Mouse (Mus musculus): ENCODE data around the gene Smad6. TPM values are rescaled to one million over a fixed set of nuclear protein-coding genes. Genes with fewer than 3 reads are reported as not detected.

Gene Smad6
- total and polyA plus RNA-seq, 3 experiments: 0.44 to 1.6 (median 0.98) TPM

DNA sequence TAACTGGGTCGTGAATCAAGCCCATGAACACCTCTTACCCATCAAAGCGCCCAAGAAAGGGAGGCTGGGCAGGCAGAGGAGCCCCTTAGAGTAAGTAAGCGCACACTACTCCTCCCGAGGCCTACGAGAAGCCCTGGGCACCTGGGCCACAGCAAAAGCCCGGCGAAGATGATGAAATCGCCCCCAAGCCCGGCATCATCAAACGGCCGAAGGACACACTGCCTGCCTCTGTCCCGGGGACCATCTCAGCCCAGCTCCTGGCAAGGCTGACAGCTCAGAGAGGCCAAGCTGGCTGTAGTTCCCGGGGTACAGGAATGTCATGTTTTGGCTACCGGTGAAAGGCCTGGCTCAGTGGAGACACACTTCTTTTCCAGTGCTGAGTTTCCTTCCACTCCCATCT, 23.8 kb downstream of the Smad6 start:
- DNase-seq (ENCODE audit: low spot score): no peak
- no peak overlapping the region for H3K4me3 ChIP-seq (ENCODE audit: low read depth, low read length)
- H3K9me3 ChIP-seq (replicated peaks): no peaks in the 10 kb centered on the region
- H3K36me3 ChIP-seq (replicated peaks): no peaks in the 10 kb centered on the region
- peaks cover 23% of the 10 kb centered on the region for H3K27me3 ChIP-seq (ENCODE audit: insufficient read depth, low read length)
- no peaks in the 10 kb centered on the region for H3K4me1 ChIP-seq (ENCODE audit: insufficient read depth, low read depth, low read length)
- TF ChIP-seq CTCF (IDR thresholded peaks at IDR 0.05; ENCODE audit: low read depth, low read length): no peak
- no peak for TF ChIP-seq GATA2 (IDR thresholded peaks at IDR 0.05; ENCODE audit: borderline replicate concordance, low read depth, low read length)
- no peak for TF ChIP-seq TAL1 (conservative IDR thresholded peaks at IDR 0.05; ENCODE audit: low read depth, low read length)
- no peak for TF ChIP-seq GATA1 (IDR thresholded peaks at IDR 0.05; ENCODE audit: borderline replicate concordance, low read length)
- no peak for TF ChIP-seq POLR2AphosphoS5 (IDR thresholded peaks at IDR 0.05; ENCODE audit: insufficient replicate concordance, low read depth, low read length)
- no peak for ATAC-seq (ENCODE audit: extremely low read depth, insufficient number of reproducible peaks, low FRiP score, poor library complexity, severe bottlenecking)

GRCm38 (mm10) chr9:63997439-63997838, 24.4 kb downstream of the Smad6 start:
- Histone ChIP-seq H3K36me3 (replicated peaks) (no peaks in the 10 kb centered on the region), H3K27me3 (ENCODE audit: insufficient read depth, low read length) (peaks cover 22% of the 10 kb centered on the region), H3K9me3 (replicated peaks) (no peaks in the 10 kb centered on the region), H3K4me1 (ENCODE audit: insufficient read depth, low read depth, low read length) (no peaks in the 10 kb centered on the region), H3K4me3 (ENCODE audit: low read depth, low read length) (no peak overlapping the region)
- no peak for ATAC-seq (ENCODE audit: extremely low read depth, insufficient number of reproducible peaks, low FRiP score, poor library complexity, severe bottlenecking)
- TF ChIP-seq POLR2AphosphoS5 (IDR thresholded peaks at IDR 0.05; ENCODE audit: insufficient replicate concordance, low read depth, low read length): no peak
- no peak for TF ChIP-seq GATA1 (IDR thresholded peaks at IDR 0.05; ENCODE audit: borderline replicate concordance, low read length)
- no peak for TF ChIP-seq TAL1 (conservative IDR thresholded peaks at IDR 0.05; ENCODE audit: low read depth, low read length)
- no peak for TF ChIP-seq CTCF (IDR thresholded peaks at IDR 0.05; ENCODE audit: low read depth, low read length)
- TF ChIP-seq GATA2 (IDR thresholded peaks at IDR 0.05; ENCODE audit: borderline replicate concordance, low read depth, low read length): no peak
- DNase-seq (ENCODE audit: low spot score): no peak

DNA sequence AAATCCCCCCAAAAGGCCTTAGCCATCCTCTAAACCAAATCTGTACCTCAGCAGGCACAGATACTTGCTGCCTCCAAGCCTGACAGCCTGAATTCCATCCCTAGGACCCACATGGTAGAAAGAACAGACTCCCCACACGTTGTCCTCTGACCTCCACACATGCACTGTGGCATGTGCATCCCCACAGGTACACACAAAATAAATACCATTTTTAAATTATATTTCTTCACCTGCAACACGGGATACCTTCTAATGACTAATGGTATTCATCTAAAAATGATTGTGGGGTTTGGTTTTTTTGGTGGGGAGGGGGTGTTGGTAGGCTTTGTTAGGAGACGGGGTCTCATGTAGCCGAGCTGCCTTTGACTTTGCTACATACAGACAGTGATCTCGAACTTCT, 28.6 kb downstream of the Smad6 start:
- TF ChIP-seq GATA2 (IDR thresholded peaks at IDR 0.05; ENCODE audit: borderline replicate concordance, low read depth, low read length) (no peak), CTCF (IDR thresholded peaks at IDR 0.05; ENCODE audit: low read depth, low read length) (no peak), POLR2AphosphoS5 (IDR thresholded peaks at IDR 0.05; ENCODE audit: insufficient replicate concordance, low read depth, low read length) (no peak), GATA1 (IDR thresholded peaks at IDR 0.05; ENCODE audit: borderline replicate concordance, low read length) (no peak), TAL1 (conservative IDR thresholded peaks at IDR 0.05; ENCODE audit: low read depth, low read length) (no peak)
- no peaks in the 10 kb centered on the region for H3K4me1 ChIP-seq (ENCODE audit: insufficient read depth, low read depth, low read length)
- no peaks in the 10 kb centered on the region for H3K36me3 ChIP-seq (replicated peaks)
- H3K27me3 ChIP-seq (ENCODE audit: insufficient read depth, low read length): peaks cover 14% of the 10 kb centered on the region; the same call in 1 of the 2 replicates
- no peak overlapping the region for H3K4me3 ChIP-seq (ENCODE audit: low read depth, low read length)
- no peak for ATAC-seq (ENCODE audit: extremely low read depth, insufficient number of reproducible peaks, low FRiP score, poor library complexity, severe bottlenecking)
- no peaks in the 10 kb centered on the region for H3K9me3 ChIP-seq (replicated peaks)
- DNase-seq (ENCODE audit: low spot score): no peak

GRCm38 (mm10) chr9:63992761-63993160, 29.1 kb downstream of the Smad6 start:
- Histone ChIP-seq H3K4me3 (ENCODE audit: low read depth, low read length) (no peak overlapping the region), H3K36me3 (replicated peaks) (no peaks in the 10 kb centered on the region), H3K4me1 (ENCODE audit: insufficient read depth, low read depth, low read length) (no peaks in the 10 kb centered on the region), H3K27me3 (ENCODE audit: insufficient read depth, low read length) (peaks cover 11% of the 10 kb centered on the region; the same call in 1 of the 2 replicates), H3K9me3 (replicated peaks) (no peaks in the 10 kb centered on the region)
- TF ChIP-seq GATA2 (IDR thresholded peaks at IDR 0.05; ENCODE audit: borderline replicate concordance, low read depth, low read length) (no peak), TAL1 (conservative IDR thresholded peaks at IDR 0.05; ENCODE audit: low read depth, low read length) (no peak), CTCF (IDR thresholded peaks at IDR 0.05; ENCODE audit: low read depth, low read length) (no peak), GATA1 (IDR thresholded peaks at IDR 0.05; ENCODE audit: borderline replicate concordance, low read length) (no peak), POLR2AphosphoS5 (IDR thresholded peaks at IDR 0.05; ENCODE audit: insufficient replicate concordance, low read depth, low read length) (no peak)
- ATAC-seq (ENCODE audit: extremely low read depth, insufficient number of reproducible peaks, low FRiP score, poor library complexity, severe bottlenecking) (no peak), DNase-seq (ENCODE audit: low spot score) (no peak)

DNA sequence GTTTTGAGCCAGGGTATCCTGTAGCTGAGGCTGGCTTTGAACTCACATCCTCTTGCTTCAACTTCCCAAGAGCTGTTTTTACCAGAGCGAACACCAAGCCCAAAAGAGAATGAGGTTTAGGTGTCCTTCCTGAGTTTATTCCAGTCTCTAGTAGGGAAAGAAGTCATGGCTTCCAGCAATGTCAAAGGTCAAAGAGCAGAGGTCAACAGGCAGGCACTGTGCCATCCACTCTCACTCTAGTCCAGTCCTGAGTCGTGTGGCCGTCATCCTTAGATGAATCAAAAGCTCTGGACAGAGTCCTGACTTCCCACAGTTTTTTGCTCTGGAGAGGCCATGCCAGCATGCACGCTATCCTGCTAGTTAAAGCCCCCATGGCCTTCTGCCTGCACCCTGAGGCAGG, 30.7 kb downstream of the Smad6 start:
- H3K9me3 ChIP-seq (replicated peaks): no peaks in the 10 kb centered on the region
- no peak for TF ChIP-seq POLR2AphosphoS5 (IDR thresholded peaks at IDR 0.05; ENCODE audit: insufficient replicate concordance, low read depth, low read length)
- no peak for TF ChIP-seq GATA2 (IDR thresholded peaks at IDR 0.05; ENCODE audit: borderline replicate concordance, low read depth, low read length)
- no peak for TF ChIP-seq CTCF (IDR thresholded peaks at IDR 0.05; ENCODE audit: low read depth, low read length)
- no peak for TF ChIP-seq GATA1 (IDR thresholded peaks at IDR 0.05; ENCODE audit: borderline replicate concordance, low read length)
- TF ChIP-seq TAL1 (conservative IDR thresholded peaks at IDR 0.05; ENCODE audit: low read depth, low read length): no peak

DNA sequence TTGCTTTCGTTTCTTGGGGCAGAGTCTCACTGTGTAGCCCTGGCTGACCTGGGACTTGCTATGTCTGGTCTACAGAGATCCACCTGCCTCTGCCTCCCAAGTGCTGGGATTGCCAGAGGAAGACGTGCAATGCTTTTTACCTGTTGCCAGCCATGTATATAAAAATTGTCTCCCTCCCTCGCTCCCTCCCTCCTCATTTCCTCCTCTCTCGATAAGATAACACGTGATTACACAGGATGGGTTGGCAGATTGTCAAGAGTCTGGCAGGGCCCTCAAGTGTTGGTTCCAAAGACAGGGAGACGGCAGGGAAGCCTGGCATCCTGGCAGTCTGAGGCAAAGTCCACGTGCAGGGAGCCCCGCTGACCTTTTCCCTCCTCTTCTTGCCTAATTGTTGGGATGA, 32.2 kb downstream of the Smad6 start:
- no peaks in the 10 kb centered on the region for H3K4me1 ChIP-seq (ENCODE audit: insufficient read depth, low read depth, low read length)
- ATAC-seq (ENCODE audit: extremely low read depth, insufficient number of reproducible peaks, low FRiP score, poor library complexity, severe bottlenecking) (no peak), DNase-seq (ENCODE audit: low spot score) (no peak)
- no peak for TF ChIP-seq CTCF (IDR thresholded peaks at IDR 0.05; ENCODE audit: low read depth, low read length)
- no peak for TF ChIP-seq TAL1 (conservative IDR thresholded peaks at IDR 0.05; ENCODE audit: low read depth, low read length)
- no peak for TF ChIP-seq POLR2AphosphoS5 (IDR thresholded peaks at IDR 0.05; ENCODE audit: insufficient replicate concordance, low read depth, low read length)
- TF ChIP-seq GATA2 (IDR thresholded peaks at IDR 0.05; ENCODE audit: borderline replicate concordance, low read depth, low read length): no peak
- TF ChIP-seq GATA1 (IDR thresholded peaks at IDR 0.05; ENCODE audit: borderline replicate concordance, low read length): no peak
- no peaks in the 10 kb centered on the region for H3K9me3 ChIP-seq (replicated peaks)
- H3K36me3 ChIP-seq (replicated peaks): no peaks in the 10 kb centered on the region
- H3K4me3 ChIP-seq (ENCODE audit: low read depth, low read length): no peak overlapping the region
- peaks cover 8% of the 10 kb centered on the region; the same call in 1 of the 2 replicates for H3K27me3 ChIP-seq (ENCODE audit: insufficient read depth, low read length)

More for the DNA sequence above, 30.7 kb downstream of the Smad6 start:
- H3K36me3 ChIP-seq (replicated peaks): no peaks in the 10 kb centered on the region
- peaks cover 7% of the 10 kb centered on the region; the same call in 1 of the 2 replicates for H3K27me3 ChIP-seq (ENCODE audit: insufficient read depth, low read length)
- ATAC-seq (ENCODE audit: extremely low read depth, insufficient number of reproducible peaks, low FRiP score, poor library complexity, severe bottlenecking): no peak
- H3K4me3 ChIP-seq (ENCODE audit: low read depth, low read length): no peak overlapping the region
- DNase-seq (ENCODE audit: low spot score): no peak
- no peaks in the 10 kb centered on the region for H3K4me1 ChIP-seq (ENCODE audit: insufficient read depth, low read depth, low read length)

All from G1E (cell line).